Mouse (Mus musculus): Measurements from ENCODE around the gene Elovl7. TPM values are rescaled to one million over a fixed set of nuclear protein-coding genes. Genes with fewer than 3 reads are reported as not detected.

Elovl7 gene
- polyA plus RNA-seq, 1 experiment: not detected

DNA sequence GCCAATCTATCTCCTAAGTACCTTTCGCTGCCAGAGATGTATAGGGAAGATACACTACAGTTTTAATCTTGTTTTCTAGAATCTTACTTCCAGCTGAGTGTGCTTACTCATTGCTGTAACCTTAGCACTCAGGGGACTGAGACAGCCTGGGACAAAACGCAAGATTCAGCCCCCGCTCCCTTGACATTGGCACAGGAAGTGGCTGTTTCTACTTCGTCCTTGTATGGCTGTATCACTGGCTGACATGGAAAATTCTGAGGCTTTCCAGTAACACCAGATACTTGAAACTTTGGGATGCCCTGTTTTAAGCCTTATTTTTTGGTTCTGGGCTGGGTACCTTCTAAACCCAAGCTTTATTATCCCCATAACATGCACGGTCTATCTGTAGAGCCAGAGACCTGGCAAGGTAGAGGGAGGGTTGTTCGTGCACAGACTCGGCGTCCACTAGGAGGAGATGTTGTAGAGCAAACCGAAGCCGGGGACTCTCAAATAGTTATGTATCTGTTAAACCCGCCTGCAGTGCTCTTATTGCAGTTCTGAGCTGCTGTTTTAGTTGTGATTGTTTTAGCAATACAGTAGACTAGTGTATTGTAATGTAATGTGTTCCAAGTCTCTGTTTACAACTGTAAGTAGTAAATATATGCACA lies 23.0 kb upstream of the Elovl7 start:
- no peak for TF ChIP-seq POLR2A (IDR thresholded peaks at IDR 0.05; ENCODE audit: insufficient read depth, low read depth, low read length)
- TF ChIP-seq CTCF (IDR thresholded peaks at IDR 0.05; ENCODE audit: insufficient read depth, low read depth, low read length): peak; percentile 29; the same call in 1 of the 2 replicates
- 42% methylated on average over 11 of the region's 11 CpGs for WGBS
- no peak overlapping the region for H3K27ac ChIP-seq (ENCODE audit: insufficient read depth, low read depth, low read length)
- no peak overlapping the region for H3K4me3 ChIP-seq (ENCODE audit: insufficient read depth, low read depth, low read length)
- no peaks in the 10 kb centered on the region for H3K4me1 ChIP-seq (ENCODE audit: control insufficient read depth, insufficient read depth, low read length)

- Histone ChIP-seq H3K27ac (ENCODE audit: insufficient read depth, low read depth, low read length) (no peak overlapping the region), H3K4me3 (ENCODE audit: insufficient read depth, low read depth, low read length) (no peak overlapping the region), H3K4me1 (ENCODE audit: control insufficient read depth, insufficient read depth, low read length) (no peaks in the 10 kb centered on the region)
- WGBS: 89% methylated on average over 6 of the region's 6 CpGs
- no peak for TF ChIP-seq POLR2A (IDR thresholded peaks at IDR 0.05; ENCODE audit: insufficient read depth, low read depth, low read length)
- no peak for TF ChIP-seq CTCF (IDR thresholded peaks at IDR 0.05; ENCODE audit: insufficient read depth, low read depth, low read length)
Measured at GRCm38 (mm10) chr13:108195474-108195873, 18.7 kb upstream of the Elovl7 start.

GRCm38 (mm10) chr13:108204857-108205256 lies 9.3 kb upstream of the Elovl7 start:
- WGBS: 91% methylated on average over 3 of the region's 3 CpGs
- TF ChIP-seq POLR2A (IDR thresholded peaks at IDR 0.05; ENCODE audit: insufficient read depth, low read depth, low read length) (no peak), CTCF (IDR thresholded peaks at IDR 0.05; ENCODE audit: insufficient read depth, low read depth, low read length) (no peak)
- Histone ChIP-seq H3K4me3 (ENCODE audit: insufficient read depth, low read depth, low read length) (no peak overlapping the region), H3K4me1 (ENCODE audit: control insufficient read depth, insufficient read depth, low read length) (no peaks in the 10 kb centered on the region), H3K27ac (ENCODE audit: insufficient read depth, low read depth, low read length) (no peak overlapping the region)

GRCm38 (mm10) chr13:108207447-108207846 lies 6.8 kb upstream of the Elovl7 start:
- no peak overlapping the region for H3K27ac ChIP-seq (ENCODE audit: insufficient read depth, low read depth, low read length)
- no peak overlapping the region for H3K4me3 ChIP-seq (ENCODE audit: insufficient read depth, low read depth, low read length)
- 91% methylated on average over 2 of the region's 2 CpGs for WGBS
- TF ChIP-seq CTCF (IDR thresholded peaks at IDR 0.05; ENCODE audit: insufficient read depth, low read depth, low read length) (no peak), POLR2A (IDR thresholded peaks at IDR 0.05; ENCODE audit: insufficient read depth, low read depth, low read length) (no peak)
- no peaks in the 10 kb centered on the region for H3K4me1 ChIP-seq (ENCODE audit: control insufficient read depth, insufficient read depth, low read length)

- WGBS: 77% methylated on average over 5 of the region's 5 CpGs
- TF ChIP-seq POLR2A (IDR thresholded peaks at IDR 0.05; ENCODE audit: insufficient read depth, low read depth, low read length) (no peak), CTCF (IDR thresholded peaks at IDR 0.05; ENCODE audit: insufficient read depth, low read depth, low read length) (no peak)
- no peak overlapping the region for H3K27ac ChIP-seq (ENCODE audit: insufficient read depth, low read depth, low read length)
Measured at GRCm38 (mm10) chr13:108208090-108208489, 6.1 kb upstream of the Elovl7 start.

DNA sequence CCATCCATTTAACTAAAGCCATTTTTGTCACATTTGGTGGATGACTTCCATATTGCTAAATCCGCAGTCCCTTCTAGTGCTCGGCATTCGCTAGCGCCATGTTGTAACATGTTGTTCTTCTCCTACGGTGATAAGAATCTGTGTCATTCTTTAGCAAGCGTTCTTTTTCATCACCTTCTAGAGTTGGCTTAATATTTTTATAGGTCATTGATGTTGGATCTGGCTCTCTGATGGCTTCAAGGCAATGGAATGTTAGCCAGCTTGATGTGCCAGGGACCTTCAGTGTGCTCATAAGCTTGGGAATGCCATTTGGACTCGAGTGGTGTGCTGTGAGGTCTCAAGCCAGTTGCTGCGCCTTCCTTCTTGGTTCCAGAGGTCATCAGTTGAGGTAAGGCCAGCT lies 3.2 kb upstream of the Elovl7 start:
- H3K4me3 ChIP-seq (ENCODE audit: insufficient read depth, low read depth, low read length): no peak overlapping the region
- 94% methylated on average over 8 of the region's 8 CpGs for WGBS
- TF ChIP-seq POLR2A (IDR thresholded peaks at IDR 0.05; ENCODE audit: insufficient read depth, low read depth, low read length) (no peak), CTCF (IDR thresholded peaks at IDR 0.05; ENCODE audit: insufficient read depth, low read depth, low read length) (no peak)
- H3K4me1 ChIP-seq (ENCODE audit: control insufficient read depth, insufficient read depth, low read length): no peaks in the 10 kb centered on the region
- no peak overlapping the region for H3K27ac ChIP-seq (ENCODE audit: insufficient read depth, low read depth, low read length)

More at GRCm38 (mm10) chr13:108208090-108208489, 6.1 kb upstream of the Elovl7 start:
- Histone ChIP-seq H3K4me3 (ENCODE audit: insufficient read depth, low read depth, low read length) (no peak overlapping the region), H3K4me1 (ENCODE audit: control insufficient read depth, insufficient read depth, low read length) (no peaks in the 10 kb centered on the region)

DNA sequence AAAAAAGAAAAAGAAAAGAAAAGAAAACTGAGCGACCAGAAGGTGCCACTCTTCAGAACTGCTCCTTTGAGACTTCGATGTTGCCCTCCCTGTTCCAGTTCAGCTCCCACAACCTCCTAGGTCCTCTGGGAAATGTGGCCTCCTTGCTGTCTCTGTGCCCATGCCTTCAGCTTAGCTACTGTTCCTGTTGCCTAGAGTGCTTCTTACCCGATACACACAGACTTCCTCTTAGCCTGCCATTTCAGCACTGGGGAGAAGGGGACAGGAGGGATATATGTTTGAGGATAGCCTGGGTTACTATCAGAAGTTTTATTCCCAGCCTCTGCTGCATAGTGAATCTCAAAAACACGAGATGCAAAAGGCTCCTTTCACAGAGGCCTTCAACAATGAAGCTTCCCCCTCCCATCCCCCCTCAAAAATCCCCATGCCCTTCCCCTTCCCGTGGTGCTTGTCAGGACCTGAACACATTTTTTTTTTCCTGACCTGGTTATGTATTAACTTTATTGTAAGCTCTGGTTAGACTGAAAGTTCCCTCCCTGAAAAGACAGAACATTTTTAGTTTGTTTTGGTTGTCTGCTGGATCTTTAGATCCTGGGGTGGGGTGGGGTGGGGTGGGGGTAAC lies 1.7 kb upstream of the Elovl7 start:
- Histone ChIP-seq H3K27ac (ENCODE audit: insufficient read depth, low read depth, low read length) (no peak overlapping the region), H3K4me1 (ENCODE audit: control insufficient read depth, insufficient read depth, low read length) (no peaks in the 10 kb centered on the region), H3K4me3 (ENCODE audit: insufficient read depth, low read depth, low read length) (no peak overlapping the region)
- TF ChIP-seq CTCF (IDR thresholded peaks at IDR 0.05; ENCODE audit: insufficient read depth, low read depth, low read length) (no peak), POLR2A (IDR thresholded peaks at IDR 0.05; ENCODE audit: insufficient read depth, low read depth, low read length) (no peak)
- WGBS: 68% methylated on average over 5 of the region's 5 CpGs

GRCm38 (mm10) chr13:108214485-108215107 lies 392 bp downstream of the Elovl7 start:
- Histone ChIP-seq H3K27ac (ENCODE audit: insufficient read depth, low read depth, low read length) (peak overlapping the region; percentile 27; the same call in 1 of the 2 replicates), H3K4me3 (ENCODE audit: insufficient read depth, low read depth, low read length) (peak overlapping the region; percentile 75), H3K4me1 (ENCODE audit: control insufficient read depth, insufficient read depth, low read length) (no peaks in the 10 kb centered on the region)
- under 1% methylated on average over 50 of the region's 50 CpGs for WGBS
- TF ChIP-seq CTCF (IDR thresholded peaks at IDR 0.05; ENCODE audit: insufficient read depth, low read depth, low read length): no peak
- no peak for TF ChIP-seq POLR2A (IDR thresholded peaks at IDR 0.05; ENCODE audit: insufficient read depth, low read depth, low read length)

- Histone ChIP-seq H3K27ac (ENCODE audit: insufficient read depth, low read depth, low read length) (no peak overlapping the region; the same call in 1 of the 2 replicates), H3K4me1 (ENCODE audit: control insufficient read depth, insufficient read depth, low read length) (no peaks in the 10 kb centered on the region), H3K4me3 (ENCODE audit: insufficient read depth, low read depth, low read length) (peak overlapping the region; percentile 75)
- 14% methylated on average over 12 of the region's 12 CpGs for WGBS
- TF ChIP-seq CTCF (IDR thresholded peaks at IDR 0.05; ENCODE audit: insufficient read depth, low read depth, low read length) (no peak), POLR2A (IDR thresholded peaks at IDR 0.05; ENCODE audit: insufficient read depth, low read depth, low read length) (no peak)
Measured at GRCm38 (mm10) chr13:108215231-108215780, 1.1 kb downstream of the Elovl7 start.

All from olfactory bulb, adult 2 months (tissue).